Mouse (Mus musculus): ENCODE data around the gene Yars.

The Yars gene

GRCm38 (mm10) chr4:129227985-129228381 is 38.4 kb downstream of the Yars start:
- DNase-seq, result peak; percentile 51

- no peak for DNase-seq
These were observed 41.4 kb downstream of the Yars start for GRCm38 (mm10) chr4:129230926-129231325.

GRCm38 (mm10) chr4:129231594-129232450 is 42.3 kb downstream of the Yars start:
- DNase-seq, result no peak

GRCm38 (mm10) chr4:129232561-129233360 is 43.2 kb downstream of the Yars start:
- no peak for DNase-seq

GRCm38 (mm10) chr4:129234488-129234887 is 44.9 kb downstream of the Yars start:
- DNase-seq, result no peak

GRCm38 (mm10) chr4:129235147-129235546 is 45.6 kb downstream of the Yars start:
- no peak for DNase-seq

- DNase-seq, result no peak
These were observed 46.8 kb downstream of the Yars start for GRCm38 (mm10) chr4:129236236-129236813.

GRCm38 (mm10) chr4:129237843-129238441 is 48.4 kb downstream of the Yars start:
- no peak for DNase-seq

- no peak for DNase-seq
These were observed 49.0 kb downstream of the Yars start for GRCm38 (mm10) chr4:129238579-129239016.

- peak; percentile 78 for DNase-seq
These were observed 49.5 kb downstream of the Yars start for GRCm38 (mm10) chr4:129239075-129239474.

- no peak for DNase-seq
These were observed 52.3 kb downstream of the Yars start for GRCm38 (mm10) chr4:129241898-129242297.

- no peak for DNase-seq
These were observed 52.8 kb downstream of the Yars start for GRCm38 (mm10) chr4:129242327-129242726.

GRCm38 (mm10) chr4:129242761-129243160 is 53.2 kb downstream of the Yars start:
- DNase-seq, result no peak

- no peak for DNase-seq
These were observed 55.2 kb downstream of the Yars start for GRCm38 (mm10) chr4:129244802-129245201.

GRCm38 (mm10) chr4:129246360-129247301 is 57.1 kb downstream of the Yars start:
- DNase-seq, result no peak

GRCm38 (mm10) chr4:129247381-129248242 is 58.1 kb downstream of the Yars start:
- DNase-seq, result no peak

- DNase-seq, result no peak
These were observed 58.7 kb downstream of the Yars start for GRCm38 (mm10) chr4:129248243-129248767.

- no peak for DNase-seq
These were observed 59.7 kb downstream of the Yars start for GRCm38 (mm10) chr4:129249288-129249687.

GRCm38 (mm10) chr4:129250759-129251481 is 61.4 kb downstream of the Yars start:
- DNase-seq, result no peak

Data from cerebellum, adult 11 months (tissue).